Mouse (Mus musculus) lung, postnatal 4 days (tissue): ENCODE results near the gene Map4k5.

Source experiments
- DNase-seq, 2 experiments: peaks; one replicate each; pipeline ENCODE4 v3.0.0; 2021

Map4k5 gene

GRCm38 (mm10) chr12:69833982-69834604, 58.9 kb downstream of the Map4k5 start:
- no peak for DNase-seq

GRCm38 (mm10) chr12:69831239-69831910, 61.6 kb downstream of the Map4k5 start:
- DNase-seq, result no peak

GRCm38 (mm10) chr12:69828214-69828613, 64.8 kb downstream of the Map4k5 start:
- DNase-seq, result no peak

GRCm38 (mm10) chr12:69824881-69825597, 68.0 kb downstream of the Map4k5 start:
- no peak for DNase-seq

- peak; percentile 44 to 80 for DNase-seq
Measured at GRCm38 (mm10) chr12:69814272-69814671, 78.7 kb downstream of the Map4k5 start.

GRCm38 (mm10) chr12:69813596-69813995, 79.4 kb downstream of the Map4k5 start:
- no peak for DNase-seq

GRCm38 (mm10) chr12:69812986-69813385, 80.0 kb downstream of the Map4k5 start:
- DNase-seq, result no peak

GRCm38 (mm10) chr12:69811976-69812375, 81.0 kb downstream of the Map4k5 start:
- no peak for DNase-seq

GRCm38 (mm10) chr12:69809439-69809838, 83.6 kb downstream of the Map4k5 start:
- no peak for DNase-seq

GRCm38 (mm10) chr12:69807399-69807985, 85.5 kb downstream of the Map4k5 start:
- no peak for DNase-seq

GRCm38 (mm10) chr12:69805148-69805547, 87.9 kb downstream of the Map4k5 start:
- DNase-seq, result no peak

GRCm38 (mm10) chr12:69804393-69805070, 88.5 kb downstream of the Map4k5 start:
- DNase-seq, result no peak

GRCm38 (mm10) chr12:69803196-69803595, 89.8 kb downstream of the Map4k5 start:
- no peak for DNase-seq

GRCm38 (mm10) chr12:69800586-69800985, 92.4 kb downstream of the Map4k5 start:
- no peak for DNase-seq

GRCm38 (mm10) chr12:69796311-69796710, 96.7 kb downstream of the Map4k5 start:
- DNase-seq, result no peak

GRCm38 (mm10) chr12:69790530-69791505, 102.2 kb downstream of the Map4k5 start, which contains the start of gene Cdkl1:
Gene Cdkl1 (minus strand): TSS chr12:69791267.
- DNase-seq, result peak; percentile 71 to 81

- no peak for DNase-seq
Measured at GRCm38 (mm10) chr12:69789766-69790529, 103.1 kb downstream of the Map4k5 start.

- no peak for DNase-seq
Measured at GRCm38 (mm10) chr12:69788380-69788779, 104.6 kb downstream of the Map4k5 start.

- DNase-seq, result no peak
Measured at GRCm38 (mm10) chr12:69785471-69785870, 107.5 kb downstream of the Map4k5 start.

GRCm38 (mm10) chr12:69783247-69784025, 109.6 kb downstream of the Map4k5 start:
- no peak for DNase-seq
